Mouse (Mus musculus) MEL (cell line): ENCODE results near the gene Mxra7.

Experiments used
- CTCF ChIP-seq, 3 experiments: IDR thresholded peaks in 2 of 3; conservative IDR thresholded peaks in 1 of 3; 2 replicates each; pipeline ENCODE4 v1.5.1; 2011 to 2012; ENCODE audit warnings: low read length in 3 of 3, low read depth in 2 of 3, mild to moderate bottlenecking in 2 of 3, improper control_type of control experiment in 1 of 3, inconsistent platforms in 1 of 3, mixed read lengths in 1 of 3, moderate library complexity in 1 of 3; ENCODE audit not compliant: control insufficient read depth in 1 of 3, insufficient read depth in 1 of 3, poor library complexity in 1 of 3, severe bottlenecking in 1 of 3
- EP300 ChIP-seq, 2 experiments: IDR thresholded peaks; 2 replicates each; pipeline ENCODE4 v1.6.1; 2011; ENCODE audit warnings: improper control_type of control experiment in 2 of 2, low read length in 2 of 2, low read depth in 1 of 2, mild to moderate bottlenecking in 1 of 2
- KAT2A ChIP-seq: conservative IDR thresholded peaks from 2 replicates; pipeline ENCODE4 v1.6.1; 2012; ENCODE audit warnings: low read depth, low read length, improper control_type of control experiment, inconsistent platforms
- MAFK ChIP-seq: IDR thresholded peaks from 2 replicates; pipeline ENCODE4 v1.6.1; 2011; ENCODE audit warnings: low read depth, mild to moderate bottlenecking, low read length, improper control_type of control experiment, borderline replicate concordance
- MEF2A ChIP-seq: IDR thresholded peaks from 2 replicates; pipeline ENCODE4 v1.6.1; 2014; ENCODE audit warnings: low read depth, mild to moderate bottlenecking, inconsistent platforms, low read length, improper control_type of control experiment; ENCODE audit not compliant: poor library complexity, insufficient replicate concordance, severe bottlenecking; ENCODE audit errors: extremely low read depth
- POLR2AphosphoS2 ChIP-seq: IDR thresholded peaks from 2 replicates; pipeline ENCODE4 v1.6.1; 2011; ENCODE audit warnings: low read length, improper control_type of control experiment
- TBP ChIP-seq: IDR thresholded peaks from 2 replicates; pipeline ENCODE4 v1.8.0; 2011; ENCODE audit warnings: low read depth, low read length, improper control_type of control experiment
- USF2 ChIP-seq, 2 experiments: IDR thresholded peaks; 2 replicates each; pipeline ENCODE4 v1.6.1; 2011 to 2012; ENCODE audit warnings: improper control_type of control experiment in 2 of 2, low read length in 2 of 2, borderline replicate concordance in 1 of 2, inconsistent platforms in 1 of 2, low read depth in 1 of 2, mild to moderate bottlenecking in 1 of 2; ENCODE audit not compliant: insufficient read depth in 1 of 2
- ZC3H11A ChIP-seq: IDR thresholded peaks from 2 replicates; pipeline ENCODE4 v1.6.1; 2012; ENCODE audit warnings: low read depth, mild to moderate bottlenecking, inconsistent platforms, low read length, improper control_type of control experiment

GRCm38 (mm10) chr11:116868129-116868528 lies 40.3 kb upstream of the Mxra7 start:
- TF ChIP-seq CTCF (IDR thresholded peaks at IDR 0.05 in 2 of 3, conservative IDR thresholded peaks at IDR 0.05 in 1 of 3; ENCODE audit: control insufficient read depth in 1 of 3, insufficient read depth in 1 of 3, low read depth in 2 of 3, low read length in 3 of 3, poor library complexity in 1 of 3, severe bottlenecking in 1 of 3) (no peak), EP300 (IDR thresholded peaks at IDR 0.05; ENCODE audit: low read depth in 1 of 2, low read length in 2 of 2) (no peak), POLR2AphosphoS2 (peak; percentile 21; the same call in 1 of the 2 replicates), ZC3H11A (no peak), KAT2A (no peak), MAFK (no peak), TBP (no peak), USF2 (IDR thresholded peaks at IDR 0.05; ENCODE audit: borderline replicate concordance in 1 of 2, insufficient read depth in 1 of 2, low read depth in 1 of 2, low read length in 2 of 2) (peak in 1 of 2 experiments; percentile 86; a peak in 2 of 4 replicates), MEF2A (no peak)
